Mouse (Mus musculus): ENCODE data around the gene Tapbp. TPM values are rescaled to one million over a fixed set of nuclear protein-coding genes. Genes with fewer than 3 reads are reported as not detected.
"Not testable (repeated sequence)": the region's sequence is repeated elsewhere in the genome, so short reads cannot be mapped to it uniquely, and the experiment has no call there.

Gene Tapbp
- total RNA-seq, 2 experiments from 2014 or later: 34.0 to 44.4 TPM

DNA sequence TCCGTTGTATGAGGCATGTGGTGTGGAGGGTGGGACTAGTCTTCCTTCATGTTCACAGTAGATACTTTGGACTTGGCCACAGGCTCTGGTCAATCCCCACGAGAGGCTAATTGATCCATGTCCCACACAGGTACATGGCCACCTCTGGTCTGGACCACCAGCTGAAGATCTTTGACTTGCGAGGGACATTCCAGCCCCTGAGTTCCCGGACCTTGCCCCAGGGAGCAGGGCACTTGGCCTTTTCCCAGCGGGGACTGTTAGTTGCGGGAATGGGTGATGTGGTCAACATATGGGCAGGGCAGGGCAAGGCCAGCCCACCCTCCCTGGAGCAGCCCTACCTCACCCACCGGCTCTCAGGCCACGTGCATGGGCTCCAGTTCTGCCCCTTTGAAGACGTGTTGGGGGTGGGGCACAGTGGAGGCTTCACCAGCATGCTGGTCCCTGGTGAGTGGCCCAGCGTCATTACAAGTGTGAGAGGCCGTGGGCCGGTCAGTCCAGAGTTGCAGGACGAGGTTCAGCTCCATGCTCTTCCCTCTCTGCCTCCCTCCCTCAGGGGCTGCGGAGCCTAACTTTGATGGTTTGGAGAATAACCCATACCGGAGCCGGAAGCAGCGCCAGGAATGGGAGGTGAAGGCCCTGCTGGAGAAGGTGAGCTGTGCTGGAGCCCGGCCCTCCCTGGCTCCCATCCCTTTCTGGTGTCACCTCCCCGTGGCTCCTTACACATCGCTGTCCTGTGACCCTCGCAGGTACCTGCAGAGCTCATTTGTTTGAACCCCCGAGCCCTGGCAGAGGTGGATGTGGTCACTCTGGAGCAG lies 32.6 kb downstream of the Tapbp start:
- DNase-seq: peak; percentile 21
- intact Hi-C loops (cut with DNase I): no loop called here
- H3K4me3 ChIP-seq: no peak overlapping the region
- H3K27ac ChIP-seq: no peak overlapping the region
- no peak for TF ChIP-seq CTCF (IDR thresholded peaks at IDR 0.05)

DNA sequence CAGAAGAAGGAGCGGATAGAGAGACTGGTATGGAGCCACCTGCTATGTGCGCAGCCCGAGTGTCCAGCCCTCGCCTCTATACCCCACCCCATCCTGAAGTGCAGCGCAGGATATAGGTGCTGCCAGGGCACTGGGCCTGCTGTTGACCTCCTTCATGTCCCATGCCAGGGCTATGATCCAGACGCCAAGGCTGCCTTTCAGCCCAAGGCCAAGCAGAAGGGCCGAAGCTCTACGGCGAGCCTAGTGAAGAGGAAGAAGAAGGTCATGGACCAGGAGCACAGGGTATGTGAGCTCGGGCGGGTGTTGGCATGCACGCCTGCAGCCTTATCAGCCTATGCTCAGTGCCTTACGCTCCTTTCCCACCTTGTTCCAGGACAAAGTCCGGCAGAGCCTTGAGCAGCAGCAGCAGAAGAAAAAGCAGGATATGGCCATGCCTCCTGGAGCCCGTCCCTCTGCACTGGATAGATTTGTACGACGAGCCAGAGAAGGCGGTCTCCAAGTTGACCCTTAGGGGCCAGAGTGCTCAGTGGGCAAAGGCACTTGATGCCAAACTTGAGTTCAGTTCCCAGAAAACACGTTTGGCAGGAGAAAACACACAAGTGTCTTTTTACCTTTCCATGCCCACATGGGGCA lies 33.3 kb downstream of the Tapbp start:
- no peak for TF ChIP-seq CTCF (IDR thresholded peaks at IDR 0.05)
- Histone ChIP-seq H3K4me3 (no peak overlapping the region), H3K27ac (no peak overlapping the region)
- no peak for DNase-seq
- intact Hi-C loops (cut with DNase I): no loop called here

DNA sequence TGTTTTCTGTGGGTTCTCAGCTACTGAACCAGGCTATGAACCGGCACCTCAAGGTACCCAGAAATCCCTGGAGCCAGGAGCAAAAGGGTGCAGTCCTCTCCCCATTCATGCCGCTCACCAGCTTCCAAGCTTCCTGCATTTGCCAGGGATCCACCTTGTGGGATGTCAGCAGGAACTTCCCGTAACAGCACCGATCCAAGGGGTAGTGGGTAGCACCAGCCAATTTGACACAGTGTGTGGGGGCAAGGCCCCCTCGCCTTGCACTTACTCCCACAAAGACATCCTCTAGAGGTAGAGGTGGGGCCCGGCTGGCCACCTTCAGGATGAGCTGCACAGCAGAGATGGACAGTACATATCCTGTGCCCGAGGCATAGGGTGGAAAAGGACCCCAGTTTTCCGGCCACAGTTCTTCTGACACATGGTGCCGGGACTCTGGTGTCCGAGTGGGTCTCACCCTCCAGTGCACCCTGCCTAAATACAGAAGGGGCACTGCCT lies 34.5 kb downstream of the Tapbp start:
- intact Hi-C loops (cut with DNase I): no loop called here
- peak; percentile 21 for DNase-seq
- Histone ChIP-seq H3K4me3 (peak overlapping the region; percentile 73), H3K27ac (peak overlapping the region; percentile 85)
- no peak for TF ChIP-seq CTCF (IDR thresholded peaks at IDR 0.05)

DNA sequence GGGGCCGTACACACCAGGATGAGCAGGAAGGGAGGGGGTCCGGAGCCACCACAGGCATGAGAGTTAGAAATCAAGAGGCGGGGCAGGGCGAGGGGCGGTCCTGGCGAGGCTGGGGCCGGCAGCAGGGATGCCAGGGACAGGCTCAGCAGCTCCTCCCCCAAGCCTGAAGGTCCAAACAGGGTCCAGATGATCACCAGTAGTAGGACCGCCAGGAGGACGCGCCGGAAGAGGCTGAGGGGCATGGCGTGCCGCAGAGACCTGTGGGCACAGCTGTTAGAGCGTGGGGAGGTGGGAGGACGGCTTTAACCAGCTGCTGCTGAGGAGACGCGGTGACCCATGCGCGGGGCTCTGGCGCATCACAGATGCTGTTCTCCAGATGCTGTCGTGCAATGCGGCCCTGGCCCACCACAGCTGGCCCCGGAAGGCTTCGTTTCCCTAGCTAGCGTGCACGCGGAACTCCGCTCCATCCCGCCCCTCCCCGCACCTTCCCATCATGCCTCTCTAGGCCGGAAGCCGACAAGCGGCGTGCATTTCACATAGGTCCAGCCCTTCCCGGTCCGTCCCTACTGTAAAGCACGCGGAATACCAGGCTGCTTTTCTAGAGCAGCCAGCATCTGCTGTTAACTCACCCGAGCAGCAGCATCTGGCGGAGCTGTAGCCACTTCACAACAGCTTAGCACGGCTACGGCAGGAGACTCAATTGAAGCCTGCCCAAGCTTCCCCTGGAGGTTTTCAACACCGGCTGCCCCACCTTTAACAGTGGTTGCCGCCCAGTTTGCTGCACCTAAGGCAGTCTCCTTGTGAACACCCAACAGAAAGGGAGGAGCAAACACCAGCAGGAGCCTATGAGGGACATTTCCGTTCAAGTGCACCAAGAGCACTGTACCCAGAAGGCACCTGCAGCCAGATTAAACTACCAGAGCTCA lies 35.6 kb downstream of the Tapbp start, which contains the start of gene B3galt4:
Gene B3galt4 (minus strand): TSS at position 468 of the 926 bp plus-strand sequence.
- intact Hi-C loops (cut with DNase I): no loop called here
- Histone ChIP-seq H3K4me3 (peak within 1 kb of the TSS; percentile 73), H3K27ac (peak within 1 kb of the TSS; percentile 85)
- peak; percentile 83 for DNase-seq
- no peak for TF ChIP-seq CTCF (IDR thresholded peaks at IDR 0.05)

DNA sequence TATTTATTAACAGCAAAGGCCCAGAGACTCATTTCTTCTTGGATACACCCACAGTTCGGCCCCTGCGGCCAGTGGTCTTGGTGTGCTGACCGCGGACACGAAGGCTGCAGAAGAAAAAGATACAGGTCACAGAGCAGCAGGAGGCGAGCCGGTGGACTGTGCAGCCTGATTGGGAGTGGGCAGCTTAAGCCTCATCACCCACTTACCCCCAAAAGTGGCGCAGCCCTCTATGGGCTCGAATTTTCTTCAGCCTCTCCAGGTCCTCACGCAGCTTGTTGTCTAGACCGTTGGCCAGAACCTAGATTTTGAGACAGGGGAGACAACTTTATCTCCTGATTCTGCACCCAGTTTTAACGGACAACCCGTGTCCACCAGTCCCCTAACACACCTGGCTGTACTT lies 36.3 kb downstream of the Tapbp start:
- DNase-seq; H3K27ac ChIP-seq; intact Hi-C loops (cut with DNase I): not testable (repeated sequence)
- H3K4me3 ChIP-seq: peak overlapping the region; percentile 73

DNA sequence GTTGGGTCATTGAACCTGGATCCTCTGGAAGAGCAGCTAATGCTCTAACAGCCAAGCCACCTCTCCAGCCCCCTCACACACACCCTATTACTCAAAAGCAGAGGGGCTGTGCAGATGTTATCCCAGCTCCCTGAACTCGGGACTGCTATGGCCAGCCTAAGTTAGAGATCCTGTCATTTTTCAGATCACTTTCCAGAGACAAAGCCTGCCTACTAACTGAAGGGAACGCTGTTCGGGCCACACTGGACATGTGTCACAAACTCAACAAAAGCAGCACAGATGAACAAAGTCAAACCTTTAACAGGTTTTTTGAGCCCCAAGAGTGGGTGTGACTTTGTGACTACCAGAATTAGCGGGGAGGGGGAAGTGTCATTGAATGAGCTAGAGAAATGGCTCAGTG lies 37.2 kb downstream of the Tapbp start:
- no peak overlapping the region for H3K4me3 ChIP-seq
- H3K27ac ChIP-seq: no peak overlapping the region
- DNase-seq: no peak
- TF ChIP-seq CTCF (IDR thresholded peaks at IDR 0.05): no peak
- intact Hi-C loops (cut with DNase I): no loop called here

DNA sequence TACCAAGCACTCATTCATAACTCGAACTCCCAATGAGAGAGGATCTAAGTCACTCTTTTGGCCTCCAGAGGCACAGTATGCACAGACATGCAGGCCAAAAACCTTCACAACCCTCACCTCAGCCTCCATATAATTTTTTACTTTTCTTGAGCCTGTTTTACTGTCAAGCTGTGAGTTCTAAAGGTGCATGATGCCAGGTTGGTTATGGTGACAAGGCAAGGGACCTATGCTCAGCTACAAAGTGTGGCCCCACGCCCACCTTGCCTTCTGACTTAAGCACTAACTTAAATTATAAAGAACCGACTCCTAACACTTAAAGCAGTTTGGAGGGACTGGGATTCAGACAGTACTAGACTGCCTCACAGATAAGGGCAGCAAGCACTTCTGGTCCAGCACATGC lies 37.6 kb downstream of the Tapbp start:
- no peak for DNase-seq
- Histone ChIP-seq H3K4me3 (no peak overlapping the region), H3K27ac (no peak overlapping the region)
- TF ChIP-seq CTCF (IDR thresholded peaks at IDR 0.05): no peak
- intact Hi-C loops (cut with DNase I): no loop called here

DNA sequence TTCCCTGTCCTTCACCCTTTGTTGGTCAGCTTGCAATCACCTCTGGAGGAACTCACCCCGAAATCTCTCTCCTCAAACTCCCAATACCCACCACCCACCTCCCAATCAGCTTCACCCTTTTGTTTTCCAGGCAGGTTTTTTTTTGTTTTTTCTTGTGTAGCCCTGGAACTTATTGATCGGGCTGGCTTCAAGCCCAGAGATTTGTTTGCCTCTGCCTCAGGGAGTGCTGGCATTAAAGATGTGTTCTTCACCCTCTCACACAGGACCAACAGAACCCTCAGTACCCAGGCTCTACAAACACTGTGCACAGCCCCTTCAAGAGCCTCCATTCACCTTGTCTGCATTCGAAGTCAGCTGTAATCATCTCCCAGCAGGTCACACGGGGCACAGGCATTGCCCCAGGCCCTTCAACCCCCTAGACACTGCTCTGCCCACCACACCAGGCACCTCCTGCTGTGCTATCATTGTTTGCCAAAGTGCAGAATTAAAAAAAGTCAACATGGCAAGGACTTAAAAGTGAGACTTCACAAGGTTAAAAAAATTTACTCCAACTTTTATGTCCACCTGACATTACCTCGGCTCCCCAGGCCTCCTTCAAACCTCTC lies 38.4 kb downstream of the Tapbp start:
- Histone ChIP-seq H3K4me3 (peak overlapping the region; percentile 92), H3K27ac (peak overlapping the region; percentile 98)
- intact Hi-C loops (cut with DNase I): loop anchor here (2.0 kb wide), 1 partner anchor 13 kb away; the partner anchor contains the start of genes Pfdn6 and Wdr46
- no peak for DNase-seq
- TF ChIP-seq CTCF (IDR thresholded peaks at IDR 0.05): no peak

DNA sequence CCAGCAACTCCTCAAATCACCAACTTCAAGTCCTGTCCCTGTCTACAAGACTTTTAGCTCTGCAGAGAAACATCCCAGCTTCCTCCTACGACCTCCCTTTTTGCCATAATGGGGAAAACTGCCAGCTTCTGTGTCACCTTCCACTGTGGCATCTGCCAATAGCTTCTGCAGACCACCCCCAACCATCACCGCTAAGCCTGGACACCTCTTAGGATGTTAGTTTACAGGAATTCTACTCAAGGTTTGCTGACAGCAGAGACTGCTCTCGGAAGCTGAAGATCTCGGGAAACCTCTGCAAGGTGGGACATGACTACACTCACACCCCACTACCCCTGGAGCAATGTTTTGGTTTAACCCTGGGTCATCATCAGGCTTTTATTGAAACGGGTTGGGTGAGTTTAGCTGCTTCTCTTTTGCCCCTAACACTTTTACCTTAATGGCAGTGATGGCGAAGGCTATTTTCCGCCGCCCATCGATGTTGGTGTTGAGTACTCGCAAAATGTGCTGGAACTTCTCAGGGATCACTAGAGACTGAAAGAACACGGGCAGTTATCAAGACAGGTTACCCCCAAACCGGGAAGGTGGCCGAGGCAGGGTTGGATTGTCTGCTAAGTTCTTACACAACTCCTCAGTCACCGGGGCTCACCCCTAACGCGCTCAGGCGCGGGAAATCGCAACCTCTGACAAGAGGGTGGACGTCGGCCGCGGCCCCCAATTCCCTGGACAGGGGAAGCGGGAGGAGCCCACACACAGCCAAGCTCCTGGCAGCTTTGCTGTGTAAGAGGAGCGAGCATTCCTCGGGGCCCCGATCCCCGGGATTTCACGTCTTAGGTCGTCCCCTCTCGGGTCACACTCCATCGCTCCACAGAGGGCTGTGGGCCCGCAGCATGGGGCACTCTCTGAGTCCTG lies 39.2 kb downstream of the Tapbp start:
- H3K4me3 ChIP-seq: peak overlapping the region; percentile 92
- intact Hi-C loops (cut with DNase I): loop anchor here (2.0 to 5.0 kb wide), 2 partner anchors 14 to 67 kb away; partner anchors contain the start of genes Pfdn6, Ring1 and Wdr46
- DNase-seq: peak; percentile 66
- peak overlapping the region; percentile 98 for H3K27ac ChIP-seq
- TF ChIP-seq CTCF (IDR thresholded peaks at IDR 0.05): no peak

DNA sequence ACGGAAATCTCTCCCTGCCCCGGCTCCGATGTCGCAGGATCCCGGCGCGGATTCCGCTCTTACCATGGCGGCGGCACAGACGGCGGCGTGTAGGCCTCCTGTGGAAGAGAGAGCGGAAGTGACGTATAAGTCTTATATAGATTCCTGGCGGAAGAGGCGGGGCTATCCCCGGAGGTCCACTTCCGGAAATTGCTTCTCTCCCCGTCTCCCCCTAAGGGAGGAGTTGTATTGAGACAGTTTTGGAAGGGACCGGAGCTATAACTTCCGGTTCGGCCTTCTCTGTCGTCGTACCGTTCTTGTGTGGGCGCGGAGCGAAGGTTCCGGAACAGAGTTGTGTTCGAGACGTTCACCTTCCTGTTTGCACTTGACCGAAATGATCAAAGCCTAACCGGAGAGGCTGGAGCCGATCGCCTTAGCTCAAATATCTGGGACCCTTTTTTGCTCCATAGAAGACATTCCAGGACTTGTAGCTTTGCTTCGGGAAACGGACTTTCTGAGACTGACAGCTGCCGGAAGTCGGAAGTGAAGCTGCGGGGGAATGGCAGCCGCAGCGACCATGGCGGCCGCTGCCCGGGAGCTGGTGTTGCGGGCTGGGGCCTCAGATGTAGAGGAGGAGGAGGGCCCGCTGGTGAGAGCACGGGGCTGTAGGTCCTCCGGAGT lies 40.0 kb downstream of the Tapbp start, which contains the start of the genes Vps52 and Rps18:
Gene Vps52 (plus strand): TSS at position 258 of the 660 bp plus-strand sequence.
Gene Rps18 (minus strand): TSS at position 447 of the 660 bp plus-strand sequence.
- peak; percentile 92 for DNase-seq
- Histone ChIP-seq H3K4me3 (peak within 1 kb of the TSS; percentile 92), H3K27ac (peak within 1 kb of the TSS; percentile 98)
- no peak for TF ChIP-seq CTCF (IDR thresholded peaks at IDR 0.05)
- intact Hi-C loops (cut with DNase I): loop anchor here (2.0 to 5.0 kb wide), 2 partner anchors 15 to 67 kb away; partner anchors contain the start of genes Pfdn6, Ring1 and Wdr46
